Mouse (Mus musculus) myocyte (in vitro differentiated cells): ENCODE data around the gene Chrne. TPM values are rescaled to one million over a fixed set of nuclear protein-coding genes. Genes with fewer than 3 reads are reported as not detected.
"Not testable (repeated sequence)": the region's sequence is repeated elsewhere in the genome, so short reads cannot be mapped to it uniquely, and the experiment has no call there.

Source experiments
- H3K27me3 ChIP-seq: one replicate; pipeline ENCODE4 v1.6.1; 2011; ENCODE audit not compliant: control insufficient read depth, insufficient read depth, insufficient read length
- H3K36me3 ChIP-seq: one replicate; pipeline ENCODE4 v1.6.1; 2011; ENCODE audit not compliant: control insufficient read depth, insufficient read depth
- H3K4me2 ChIP-seq: one replicate; pipeline ENCODE4 v1.6.1; 2011; ENCODE audit warnings: low read depth, control low read depth
- H3K4me3 ChIP-seq: one replicate; pipeline ENCODE4 v1.5.1; 2011; ENCODE audit warnings: mild to moderate bottlenecking, control low read depth, moderate library complexity
- H3K79me2 ChIP-seq: one replicate; pipeline ENCODE4 v1.6.1; 2011; ENCODE audit not compliant: control insufficient read depth, insufficient read depth
- H3ac ChIP-seq: one replicate; pipeline ENCODE4 v1.6.1; 2011; ENCODE audit not compliant: control insufficient read depth, insufficient read length
- CEBPB ChIP-seq: IDR thresholded peaks from 2 replicates; pipeline ENCODE4 v1.6.1; 2011; ENCODE audit warnings: mild to moderate bottlenecking, moderate library complexity; ENCODE audit not compliant: poor library complexity, insufficient read depth, severe bottlenecking
- E2F4 ChIP-seq: IDR thresholded peaks from one replicate; pipeline ENCODE4 v1.6.1; 2011; ENCODE audit warnings: mild to moderate bottlenecking, control low read depth, moderate library complexity; ENCODE audit not compliant: insufficient read depth
- MAX ChIP-seq: IDR thresholded peaks from one replicate; pipeline ENCODE4 v1.6.1; 2011; ENCODE audit warnings: low read depth, mild to moderate bottlenecking, control low read depth
- MYOD1 ChIP-seq, 3 experiments: IDR thresholded peaks; one replicate each; pipeline ENCODE4 v1.6.1; 2011; ENCODE audit warnings: control low read depth in 2 of 3, low read depth in 2 of 3, mild to moderate bottlenecking in 2 of 3, moderate library complexity in 1 of 3; ENCODE audit not compliant: insufficient read length in 2 of 3, control insufficient read depth in 1 of 3
- MYOG ChIP-seq, 3 experiments: IDR thresholded peaks; one replicate each; pipeline ENCODE4 v1.6.1; 2011; ENCODE audit warnings: control low read depth in 2 of 3, low read depth in 2 of 3, mild to moderate bottlenecking in 2 of 3; ENCODE audit not compliant: insufficient read length in 2 of 3, control insufficient read depth in 1 of 3, insufficient read depth in 1 of 3
- POLR2A ChIP-seq: IDR thresholded peaks from one replicate; pipeline ENCODE4 v1.6.1; 2011; ENCODE audit warnings: low read depth, mild to moderate bottlenecking, control low read depth, moderate library complexity; ENCODE audit not compliant: insufficient read length
- POLR2AphosphoS2 ChIP-seq: IDR thresholded peaks from one replicate; pipeline ENCODE4 v1.6.1; 2011; ENCODE audit warnings: low read depth, control low read depth; ENCODE audit not compliant: insufficient read length
- REST ChIP-seq: IDR thresholded peaks from one replicate; pipeline ENCODE4 v1.6.1; 2011; ENCODE audit warnings: mild to moderate bottlenecking, control low read depth, moderate library complexity; ENCODE audit not compliant: insufficient read depth, insufficient read length
- SRF ChIP-seq: IDR thresholded peaks from one replicate; pipeline ENCODE4 v1.6.1; 2011; ENCODE audit warnings: low read depth; ENCODE audit not compliant: control insufficient read depth, insufficient read length
- TCF12 ChIP-seq: IDR thresholded peaks from one replicate; pipeline ENCODE4 v1.6.1; 2011; ENCODE audit warnings: mild to moderate bottlenecking, control low read depth; ENCODE audit not compliant: poor library complexity, insufficient read depth, severe bottlenecking
- TCF3 ChIP-seq: IDR thresholded peaks from one replicate; pipeline ENCODE4 v1.6.1; 2011; ENCODE audit warnings: low read depth, control low read depth; ENCODE audit not compliant: insufficient read length
- USF1 ChIP-seq: IDR thresholded peaks from one replicate; pipeline ENCODE4 v1.6.1; 2011; ENCODE audit warnings: low read depth, mild to moderate bottlenecking, control low read depth, moderate library complexity
- polyA plus RNA-seq: library from polyadenylated mRNA; unstranded; fragments of >200 nt; fragmentation: generic; extraction: Trizol; gene quantifications from one replicate; pipeline ENCODE4 v1.2.1, GENCODE M21; 2012; ENCODE audit warnings: missing spikeins

The Chrne gene
- polyA plus RNA-seq, 1 experiment, result 5.3 TPM

GRCm38 (mm10) chr11:70573872-70574271 lies 45.1 kb downstream of the Chrne start:
- peaks cover 86% of the 10 kb centered on the region for H3K79me2 ChIP-seq
- no peak overlapping the region for H3K4me3 ChIP-seq
- TF ChIP-seq REST (no peak), POLR2AphosphoS2 (no peak), MYOD1 (IDR thresholded peaks at IDR 0.05; ENCODE audit: control insufficient read depth in 1 of 3, insufficient read length in 2 of 3, low read depth in 2 of 3) (no peak), POLR2A (no peak), E2F4 (no peak), USF1 (no peak), TCF12 (no peak), MAX (no peak), SRF (no peak)
- H3K4me2 ChIP-seq, result peak overlapping the region; percentile 77
- H3K27me3 ChIP-seq, result no peaks in the 10 kb centered on the region
- no peaks in the 10 kb centered on the region for H3K36me3 ChIP-seq
- H3ac ChIP-seq, result no peak overlapping the region

GRCm38 (mm10) chr11:70572348-70572902 lies 46.6 kb downstream of the Chrne start:
- Histone ChIP-seq H3K79me2 (peaks cover 86% of the 10 kb centered on the region), H3K4me3 (no peak overlapping the region), H3K27me3 (no peaks in the 10 kb centered on the region), H3ac (no peak overlapping the region), H3K36me3 (no peaks in the 10 kb centered on the region), H3K4me2 (peak overlapping the region; percentile 77)
- TF ChIP-seq MAX, result no peak
- no peak for TF ChIP-seq MYOD1 (IDR thresholded peaks at IDR 0.05; ENCODE audit: control insufficient read depth in 1 of 3, insufficient read length in 2 of 3, low read depth in 2 of 3)
- TF ChIP-seq SRF, result no peak
- no peak for TF ChIP-seq POLR2AphosphoS2
- no peak for TF ChIP-seq POLR2A
- TF ChIP-seq REST, result no peak
- no peak for TF ChIP-seq TCF3
- no peak for TF ChIP-seq USF1
- TF ChIP-seq E2F4, result no peak
- TF ChIP-seq TCF12, result no peak
- TF ChIP-seq MYOG (IDR thresholded peaks at IDR 0.05; ENCODE audit: control insufficient read depth in 1 of 3, insufficient read depth in 1 of 3, insufficient read length in 2 of 3, low read depth in 2 of 3), result no peak
- TF ChIP-seq CEBPB, result no peak

GRCm38 (mm10) chr11:70571641-70572040 lies 47.4 kb downstream of the Chrne start:
- H3K4me2 ChIP-seq, result peak overlapping the region; percentile 9
- no peak overlapping the region for H3ac ChIP-seq
- no peak for TF ChIP-seq MYOG (IDR thresholded peaks at IDR 0.05; ENCODE audit: control insufficient read depth in 1 of 3, insufficient read depth in 1 of 3, insufficient read length in 2 of 3, low read depth in 2 of 3)
- peaks cover 90% of the 10 kb centered on the region for H3K79me2 ChIP-seq
- H3K36me3 ChIP-seq, result no peaks in the 10 kb centered on the region
- H3K27me3 ChIP-seq, result no peaks in the 10 kb centered on the region
- H3K4me3 ChIP-seq, result no peak overlapping the region

GRCm38 (mm10) chr11:70570614-70571013 lies 48.4 kb downstream of the Chrne start:
- H3K4me3 ChIP-seq, result not testable (repeated sequence)

GRCm38 (mm10) chr11:70566586-70566985 lies 52.4 kb downstream of the Chrne start:
- Histone ChIP-seq H3K4me3 (no peak overlapping the region), H3K36me3 (no peaks in the 10 kb centered on the region), H3K27me3 (no peaks in the 10 kb centered on the region), H3ac (no peak overlapping the region), H3K79me2 (peaks cover 77% of the 10 kb centered on the region), H3K4me2 (no peak overlapping the region)
- TF ChIP-seq USF1 (no peak), SRF (no peak), MYOG (IDR thresholded peaks at IDR 0.05; ENCODE audit: control insufficient read depth in 1 of 3, insufficient read depth in 1 of 3, insufficient read length in 2 of 3, low read depth in 2 of 3) (no peak), E2F4 (no peak), MYOD1 (IDR thresholded peaks at IDR 0.05; ENCODE audit: control insufficient read depth in 1 of 3, insufficient read length in 2 of 3, low read depth in 2 of 3) (no peak), CEBPB (no peak), MAX (no peak), TCF12 (no peak), POLR2AphosphoS2 (no peak), REST (no peak), POLR2A (no peak), TCF3 (no peak)

More at GRCm38 (mm10) chr11:70570614-70571013, 48.4 kb downstream of the Chrne start:
- peaks cover 88% of the 10 kb centered on the region for H3K79me2 ChIP-seq
- not testable (repeated sequence) for H3K36me3 ChIP-seq, H3K4me2 ChIP-seq, H3K27me3 ChIP-seq, H3ac ChIP-seq

Other genes with a start within 250 kb of the Chrne start
- gene Pelp1, start 209.2 kb downstream of the Chrne start, polyA plus RNA-seq, result 26.5 TPM
- 20.1 TPM for gene Arrb2, start 186.6 kb downstream of the Chrne start, polyA plus RNA-seq
- gene Med11, start 167.3 kb downstream of the Chrne start, polyA plus RNA-seq, result 29.6 TPM
- not detected for gene Zmynd15, start 159.8 kb downstream of the Chrne start, polyA plus RNA-seq
- 0.08 TPM for gene Cxcl16, start 159.2 kb downstream of the Chrne start, polyA plus RNA-seq
- gene Tm4sf5, start 114.0 kb downstream of the Chrne start, polyA plus RNA-seq, result not detected
- gene Vmo1, start 104.6 kb downstream of the Chrne start, polyA plus RNA-seq, result not detected
- not detected for gene Gltpd2, start 100.0 kb downstream of the Chrne start, polyA plus RNA-seq
- gene Psmb6, start 93.8 kb downstream of the Chrne start, polyA plus RNA-seq, result 575 TPM
- gene Gm40193, start 86.3 kb downstream of the Chrne start, polyA plus RNA-seq, result not detected
- gene Pld2, start 79.2 kb downstream of the Chrne start, polyA plus RNA-seq, result 10.2 TPM
- gene Mink1, start 56.3 kb downstream of the Chrne start, polyA plus RNA-seq, result 34.4 TPM
- 0.10 TPM for gene 4930544D05Rik, start 3.4 kb downstream of the Chrne start, polyA plus RNA-seq
- gene Gp1ba, start 19.9 kb upstream of the Chrne start, polyA plus RNA-seq, result 0.22 TPM
- 16.7 TPM for gene Rnf167, start 28.0 kb upstream of the Chrne start, polyA plus RNA-seq
- gene Slc25a11, start 28.3 kb upstream of the Chrne start, polyA plus RNA-seq, result 165 TPM
- 2,636 TPM for gene Pfn1, start 35.4 kb upstream of the Chrne start, polyA plus RNA-seq
- 1,792 TPM for gene Eno3, start 38.0 kb upstream of the Chrne start, polyA plus RNA-seq
- gene Spag7, start 50.2 kb upstream of the Chrne start, polyA plus RNA-seq, result 52.4 TPM
- gene Camta2, start 68.9 kb upstream of the Chrne start, polyA plus RNA-seq, result 11.9 TPM
- gene Inca1, start 80.9 kb upstream of the Chrne start, polyA plus RNA-seq, result 1.1 TPM
- 96.3 TPM for gene Kif1c, start 81.3 kb upstream of the Chrne start, polyA plus RNA-seq
- gene Zfp3, start 145.0 kb upstream of the Chrne start, polyA plus RNA-seq, result 2.7 TPM
- gene Scimp, start 193.4 kb upstream of the Chrne start, polyA plus RNA-seq, result 0.10 TPM
- gene Rabep1, start 225.6 kb upstream of the Chrne start, polyA plus RNA-seq, result 16.1 TPM